Mouse (Mus musculus) gastrocnemius, adult 8-10 months (tissue): ENCODE results near the gene Tmtc4. TPM values are rescaled to one million over a fixed set of nuclear protein-coding genes. Genes with fewer than 3 reads are reported as not detected.

Experiments used
- DNase-seq, 2 experiments: peaks; one replicate each; pipeline ENCODE4 v3.0.0; 2022; ENCODE audit warnings: low spot score in 2 of 2
- total RNA-seq, 4 experiments: library from RNA; stranded (reverse); gene quantifications; 2 replicates each; pipeline ENCODE4 v1.2.4; 2022

The Tmtc4 gene
- total RNA-seq, 4 experiments from 2014 or later, result 1.4 to 2.7 (median 2.2) TPM

DNA sequence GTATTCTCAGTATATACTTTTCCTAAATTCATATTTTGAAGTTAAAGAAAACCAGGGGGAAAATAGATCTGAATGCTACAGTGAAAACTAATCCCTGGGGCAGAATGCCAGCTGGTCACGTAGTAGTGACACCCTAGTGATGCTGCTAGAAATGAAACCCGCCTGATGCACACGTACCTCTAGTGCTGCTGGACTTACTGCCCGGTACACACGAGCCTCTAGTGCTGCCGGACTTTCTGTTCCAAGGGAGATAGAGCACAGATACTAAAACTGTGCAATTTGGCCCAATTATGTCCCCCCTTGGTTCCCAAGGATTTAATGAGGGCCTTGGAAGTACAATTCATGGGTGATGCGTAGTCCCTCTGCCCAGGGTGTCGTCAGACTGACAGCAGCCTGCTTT is 108.8 kb downstream of the Tmtc4 start:
- peak in 1 of 2 experiments; percentile 17 for DNase-seq

DNA sequence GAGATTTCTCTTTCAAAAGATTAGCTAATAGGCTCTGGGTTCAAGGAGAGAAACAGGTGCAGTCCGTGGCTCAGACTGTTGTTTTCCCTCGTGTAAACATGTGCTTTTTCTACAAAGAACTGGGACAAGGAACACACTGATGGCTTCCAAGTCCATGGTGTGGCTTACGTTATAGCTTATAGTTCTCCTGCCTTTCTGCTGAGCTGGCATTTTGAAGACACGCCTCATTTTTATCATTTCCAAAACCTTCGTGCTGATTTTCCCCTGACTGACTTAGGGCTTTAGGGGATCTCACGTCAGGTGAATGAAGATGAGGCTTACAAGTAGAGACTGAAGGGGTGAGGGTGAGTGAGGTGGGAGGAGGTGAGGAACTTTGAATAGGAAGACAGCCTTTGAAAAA is 111.2 kb downstream of the Tmtc4 start:
- DNase-seq, result no peak

DNA sequence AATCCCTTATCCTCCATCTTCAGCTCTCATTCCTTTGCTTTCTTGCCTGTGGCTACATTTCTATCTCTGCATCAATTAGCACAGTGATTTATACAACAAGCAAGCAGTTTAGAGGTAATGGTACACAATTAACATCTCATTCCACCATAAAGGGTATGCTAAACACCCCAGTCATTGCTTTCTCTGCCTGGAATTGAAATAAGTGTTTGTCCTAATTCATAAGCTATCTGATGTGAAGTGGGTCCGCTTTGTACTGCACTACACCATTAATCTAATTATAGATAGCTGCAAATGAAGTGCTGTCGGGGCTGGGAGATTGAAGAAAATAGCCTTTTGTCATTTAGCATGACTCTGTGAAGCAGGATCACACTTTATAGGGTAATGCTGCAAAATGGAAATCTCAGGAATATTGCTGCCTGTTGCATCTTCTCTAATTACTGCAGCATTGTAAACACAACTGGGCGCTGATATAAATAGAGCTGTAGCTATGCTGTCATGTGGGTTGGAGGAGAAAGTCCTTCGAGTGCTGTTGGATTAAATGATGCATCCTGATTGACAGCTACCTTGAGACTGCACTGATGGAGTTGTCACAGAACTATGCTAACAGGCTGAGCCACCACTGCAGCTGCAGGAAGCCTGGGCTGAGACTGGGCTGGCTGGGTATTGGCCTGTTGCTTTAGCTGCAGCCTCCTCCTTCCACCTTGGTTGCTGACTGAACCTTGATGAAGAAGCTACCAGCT is 111.8 kb downstream of the Tmtc4 start:
- DNase-seq, result no peak

DNA sequence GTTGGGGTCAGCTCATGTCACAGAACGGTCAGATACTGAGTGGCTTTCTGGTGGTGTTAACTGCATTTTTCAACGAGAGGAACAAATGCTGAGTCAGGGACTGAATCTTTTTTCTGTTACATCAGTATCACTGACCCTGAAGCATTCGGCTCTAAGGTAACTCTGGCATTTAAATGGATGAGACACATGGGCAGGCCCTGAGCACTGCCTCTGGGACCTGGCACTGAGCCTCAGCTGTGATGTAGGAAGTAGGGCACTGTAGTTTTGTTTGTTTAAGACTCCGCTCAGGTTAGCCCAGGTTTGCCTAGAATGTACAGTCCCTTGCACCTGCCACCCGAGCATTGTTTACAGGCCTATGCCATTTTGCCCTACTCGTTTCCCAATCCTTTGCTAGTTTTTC is 114.0 kb downstream of the Tmtc4 start:
- DNase-seq, result no peak

Other genes with a start within 250 kb of the Tmtc4 start
- gene Ggact, start 70.3 kb downstream of the Tmtc4 start, total RNA-seq, result 10 to 100 TPM; 14.8 to 23.4 (median 18.3) TPM